Mouse (Mus musculus) left cerebral cortex, adult 2 months (tissue): ENCODE measurements at regions not wholly inside any gene's neighbourhood (a gene's known extent, or its start where the extent isn't known, plus 50 kb on each side); places are given as distances from the start of the nearest gene placed in this dataset.

ENCODE experiments used
- DNase-seq, 2 experiments: peaks; one replicate each; pipeline ENCODE4 v3.0.0; 2021 to 2022; ENCODE audit warnings: low spot score in 2 of 2, mixed read lengths in 1 of 2; ENCODE audit errors: extremely low spot score in 1 of 2
- H3K27ac ChIP-seq: fragments of 200-600 bp; 2 replicates; pipeline ENCODE4 v1.8.1; 2022
- H3K4me3 ChIP-seq: fragments of 200-600 bp; 2 replicates; pipeline ENCODE4 v1.8.1; 2022
- CTCF ChIP-seq: fragments of 200-600 bp; IDR thresholded peaks from 2 replicates; pipeline ENCODE4 v1.8.1; 2022; ENCODE audit warnings: antibody characterized with exemption, mild to moderate bottlenecking, moderate library complexity
- intact Hi-C: fragments of 180-260 bp; cut with DNase I; formaldehyde crosslinking; loops from one replicate; pipeline ENCODE4 v1.15.1; 2025

GRCm38 (mm10) chr12:79890291-79890690, 222.5 kb downstream of the Zfp36l1 start:
- no peak for DNase-seq
- TF ChIP-seq CTCF = no peak
- H3K27ac ChIP-seq = no peak overlapping the region
- H3K4me3 ChIP-seq = no peak overlapping the region
- intact Hi-C loops = no loop called here

- no peak overlapping the region for H3K4me3 ChIP-seq
- H3K27ac ChIP-seq = no peak overlapping the region
- DNase-seq = no peak
- intact Hi-C loops = no loop called here
- TF ChIP-seq CTCF = no peak; the same call in none of the 2 replicates
Measured at GRCm38 (mm10) chr12:79888812-79889211, 224.0 kb downstream of the Zfp36l1 start.

GRCm38 (mm10) chr12:79888086-79888485, 224.7 kb downstream of the Zfp36l1 start:
- no peak for DNase-seq
- no peak for TF ChIP-seq CTCF
- intact Hi-C loops = no loop called here
- H3K4me3 ChIP-seq = no peak overlapping the region
- H3K27ac ChIP-seq = no peak overlapping the region

GRCm38 (mm10) chr12:79887225-79887886, 225.5 kb downstream of the Zfp36l1 start:
- intact Hi-C loops = no loop called here
- TF ChIP-seq CTCF = no peak
- no peak for DNase-seq
- no peak overlapping the region for H3K27ac ChIP-seq
- no peak overlapping the region for H3K4me3 ChIP-seq

GRCm38 (mm10) chr12:79886494-79886893, 226.3 kb downstream of the Zfp36l1 start:
- DNase-seq = no peak
- no peak for TF ChIP-seq CTCF
- intact Hi-C loops = no loop called here
- no peak overlapping the region for H3K4me3 ChIP-seq
- no peak overlapping the region for H3K27ac ChIP-seq

GRCm38 (mm10) chr12:79885286-79885685, 227.5 kb downstream of the Zfp36l1 start:
- no peak for TF ChIP-seq CTCF
- H3K27ac ChIP-seq = no peak overlapping the region
- DNase-seq = no peak
- intact Hi-C loops = no loop called here
- H3K4me3 ChIP-seq = no peak overlapping the region

- intact Hi-C loops = no loop called here
- TF ChIP-seq CTCF = no peak
- DNase-seq = no peak
- Histone ChIP-seq H3K27ac (no peak overlapping the region), H3K4me3 (no peak overlapping the region)
Measured at GRCm38 (mm10) chr12:79883651-79884050, 229.2 kb downstream of the Zfp36l1 start.

GRCm38 (mm10) chr12:79880751-79881261, 232.0 kb downstream of the Zfp36l1 start:
- no peak for TF ChIP-seq CTCF
- DNase-seq = no peak
- Histone ChIP-seq H3K4me3 (no peak overlapping the region), H3K27ac (no peak overlapping the region)
- intact Hi-C loops = no loop called here

GRCm38 (mm10) chr12:79880346-79880745, 232.5 kb downstream of the Zfp36l1 start:
- no peak overlapping the region for H3K27ac ChIP-seq
- TF ChIP-seq CTCF = no peak
- intact Hi-C loops = no loop called here

GRCm38 (mm10) chr12:79879918-79880273, 232.9 kb downstream of the Zfp36l1 start:
- DNase-seq = no peak
- H3K4me3 ChIP-seq = no peak overlapping the region
- no peak for TF ChIP-seq CTCF
- intact Hi-C loops = no loop called here
- H3K27ac ChIP-seq = no peak overlapping the region

More at GRCm38 (mm10) chr12:79880346-79880745, 232.5 kb downstream of the Zfp36l1 start:
- H3K4me3 ChIP-seq = no peak overlapping the region
- DNase-seq = no peak

GRCm38 (mm10) chr12:79879093-79879917, 233.5 kb downstream of the Zfp36l1 start:
- intact Hi-C loops = no loop called here
- no peak for TF ChIP-seq CTCF
- Histone ChIP-seq H3K27ac (no peak overlapping the region), H3K4me3 (no peak overlapping the region)
- no peak for DNase-seq

GRCm38 (mm10) chr12:79878766-79879092, 234.1 kb downstream of the Zfp36l1 start:
- Histone ChIP-seq H3K4me3 (no peak overlapping the region), H3K27ac (no peak overlapping the region)
- intact Hi-C loops = no loop called here
- no peak for DNase-seq
- no peak for TF ChIP-seq CTCF
